Mouse (Mus musculus) cortical plate, adult 2 months (tissue): ENCODE measurements around the gene Ccna1. TPM values are rescaled to one million over a fixed set of nuclear protein-coding genes. Genes with fewer than 3 reads are reported as not detected.

Source experiments
- H3K27ac ChIP-seq: fragments of 200-500 bp; 2 replicates; pipeline ENCODE4 v1.5.1; 2012; ENCODE audit warnings: low read length, control low read depth, inconsistent platforms; ENCODE audit not compliant: insufficient read depth
- H3K4me1 ChIP-seq: fragments of 200-500 bp; 2 replicates; pipeline ENCODE4 v1.6.1; 2011; ENCODE audit warnings: low read length; ENCODE audit not compliant: control insufficient read depth, insufficient read depth
- H3K4me3 ChIP-seq: fragments of 200-500 bp; 2 replicates; pipeline ENCODE4 v1.5.1; 2011; ENCODE audit warnings: mild to moderate bottlenecking, low read length, control low read depth; ENCODE audit not compliant: insufficient read depth
- CTCF ChIP-seq: fragments of 200-500 bp; IDR thresholded peaks from 2 replicates; pipeline ENCODE4 v1.5.1; 2011; ENCODE audit warnings: mild to moderate bottlenecking, control low read depth, low read length; ENCODE audit not compliant: insufficient read depth; ENCODE audit errors: extremely low read depth
- POLR2A ChIP-seq: fragments of 200-500 bp; IDR thresholded peaks from 2 replicates; pipeline ENCODE4 v1.6.1; 2011; ENCODE audit warnings: mild to moderate bottlenecking, low read length, control low read depth; ENCODE audit not compliant: insufficient read depth; ENCODE audit errors: extremely low read depth
- polyA plus RNA-seq: library from polyadenylated mRNA; depleted of rRNA; stranded (reverse); fragments of >200 nt; gene quantifications from 2 replicates; pipeline ENCODE4 v1.2.3, GENCODE M21; 2012

Ccna1 gene
- polyA plus RNA-seq, 1 experiment = 2.8 TPM

GRCm38 (mm10) chr3:55088359-55088758, 33.1 kb upstream of the Ccna1 start:
- Histone ChIP-seq H3K4me1 (no peaks in the 10 kb centered on the region), H3K4me3 (no peak overlapping the region), H3K27ac (no peak overlapping the region)
- TF ChIP-seq POLR2A (no peak), CTCF (no peak)

- TF ChIP-seq POLR2A (no peak), CTCF (peak; percentile 48; the same call in 1 of the 2 replicates)
- H3K4me1 ChIP-seq = no peaks in the 10 kb centered on the region
- no peak overlapping the region for H3K4me3 ChIP-seq
- H3K27ac ChIP-seq = no peak overlapping the region
Measured at GRCm38 (mm10) chr3:55087360-55087759, 32.1 kb upstream of the Ccna1 start.

GRCm38 (mm10) chr3:55086948-55087347, 31.6 kb upstream of the Ccna1 start:
- TF ChIP-seq POLR2A = no peak
- no peak for TF ChIP-seq CTCF
- H3K4me1 ChIP-seq = no peaks in the 10 kb centered on the region
- H3K4me3 ChIP-seq = no peak overlapping the region
- no peak overlapping the region for H3K27ac ChIP-seq

- H3K4me3 ChIP-seq = no peak overlapping the region
- H3K27ac ChIP-seq = no peak overlapping the region
- no peaks in the 10 kb centered on the region for H3K4me1 ChIP-seq
- no peak for TF ChIP-seq CTCF
- no peak for TF ChIP-seq POLR2A
Measured at GRCm38 (mm10) chr3:55085716-55086115, 30.4 kb upstream of the Ccna1 start.

- Histone ChIP-seq H3K4me1 (no peaks in the 10 kb centered on the region), H3K4me3 (no peak overlapping the region), H3K27ac (no peak overlapping the region)
- no peak for TF ChIP-seq CTCF
- no peak for TF ChIP-seq POLR2A
Measured at GRCm38 (mm10) chr3:55084781-55085180, 29.5 kb upstream of the Ccna1 start.

GRCm38 (mm10) chr3:55080055-55080454, 24.8 kb upstream of the Ccna1 start:
- no peak overlapping the region for H3K4me3 ChIP-seq
- no peaks in the 10 kb centered on the region for H3K4me1 ChIP-seq
- TF ChIP-seq POLR2A = no peak
- TF ChIP-seq CTCF = peak; percentile 97
- H3K27ac ChIP-seq = no peak overlapping the region

- Histone ChIP-seq H3K4me3 (no peak overlapping the region), H3K4me1 (no peaks in the 10 kb centered on the region), H3K27ac (no peak overlapping the region)
- TF ChIP-seq CTCF (no peak), POLR2A (no peak)
Measured at GRCm38 (mm10) chr3:55079619-55080018, 24.3 kb upstream of the Ccna1 start.

GRCm38 (mm10) chr3:55078233-55078632, 22.9 kb upstream of the Ccna1 start:
- Histone ChIP-seq H3K4me1 (no peaks in the 10 kb centered on the region), H3K4me3 (no peak overlapping the region), H3K27ac (no peak overlapping the region)
- TF ChIP-seq CTCF (no peak), POLR2A (no peak)

GRCm38 (mm10) chr3:55075294-55075648, 20.0 kb upstream of the Ccna1 start:
- no peak for TF ChIP-seq CTCF
- TF ChIP-seq POLR2A = no peak
- H3K4me1 ChIP-seq = no peaks in the 10 kb centered on the region
- no peak overlapping the region for H3K4me3 ChIP-seq
- no peak overlapping the region for H3K27ac ChIP-seq

GRCm38 (mm10) chr3:55074576-55075293, 19.4 kb upstream of the Ccna1 start:
- TF ChIP-seq CTCF = no peak
- TF ChIP-seq POLR2A = no peak
- H3K4me1 ChIP-seq = no peaks in the 10 kb centered on the region
- H3K27ac ChIP-seq = no peak overlapping the region
- H3K4me3 ChIP-seq = no peak overlapping the region

GRCm38 (mm10) chr3:55067791-55068434, 12.6 kb upstream of the Ccna1 start:
- TF ChIP-seq POLR2A (0 out of 2 replicates have a peak, but pooled peaks have one; percentile 32), CTCF (no peak)
- no peak overlapping the region for H3K27ac ChIP-seq
- H3K4me3 ChIP-seq = no peak overlapping the region
- H3K4me1 ChIP-seq = peaks cover 5% of the 10 kb centered on the region

GRCm38 (mm10) chr3:55066666-55067023, 11.3 kb upstream of the Ccna1 start:
- Histone ChIP-seq H3K4me1 (peaks cover 5% of the 10 kb centered on the region), H3K27ac (no peak overlapping the region), H3K4me3 (no peak overlapping the region)
- TF ChIP-seq CTCF = no peak
- TF ChIP-seq POLR2A = no peak
